Mouse (Mus musculus) limb, embryonic 14.5 days (tissue): ENCODE results near the gene 4930562C15Rik. TPM values are rescaled to one million over a fixed set of nuclear protein-coding genes. Genes with fewer than 3 reads are reported as not detected.

Experiments used
- ATAC-seq: fragments of 200-750 bp; cut with Nextera tagmentation; 2 replicates; pipeline ENCODE4 v1.8.0; 2017; ENCODE audit warnings: low read depth, moderate number of reproducible peaks, moderate TSS enrichment; ENCODE audit not compliant: low FRiP score
- DNase-seq: peaks from one replicate; pipeline ENCODE4 v3.0.0-alpha.2; 2015; ENCODE audit warnings: low spot score
- H3K27ac ChIP-seq: fragments of 300-500 bp; sonication (generic); replicated peaks from 2 replicates; pipeline ENCODE4 v1.5.1; 2014; ENCODE audit warnings: low read depth, mild to moderate bottlenecking, low read length, moderate library complexity, mixed read lengths
- H3K27me3 ChIP-seq: fragments of 300-500 bp; sonication (generic); 2 replicates; pipeline ENCODE4 v1.6.1; 2014; ENCODE audit warnings: low read length, mixed read lengths; ENCODE audit not compliant: control insufficient read depth, insufficient read depth
- H3K36me3 ChIP-seq: fragments of 300-500 bp; sonication (generic); 2 replicates; pipeline ENCODE4 v1.6.1; 2014; ENCODE audit warnings: mild to moderate bottlenecking, low read length, moderate library complexity, mixed read lengths; ENCODE audit not compliant: control insufficient read depth, insufficient read depth
- H3K4me1 ChIP-seq: fragments of 300-500 bp; sonication (generic); 2 replicates; pipeline ENCODE4 v1.6.1; 2014; ENCODE audit warnings: antibody characterized with exemption, low read length, mixed read lengths; ENCODE audit not compliant: control insufficient read depth, insufficient read depth
- H3K4me2 ChIP-seq: fragments of 300-500 bp; sonication (generic); replicated peaks from 2 replicates; pipeline ENCODE4 v1.6.1; 2014; ENCODE audit warnings: low read depth, mild to moderate bottlenecking, low read length, moderate library complexity; ENCODE audit not compliant: severe bottlenecking
- H3K4me3 ChIP-seq: fragments of 300-500 bp; sonication (generic); replicated peaks from 2 replicates; pipeline ENCODE4 v1.5.1; 2014; ENCODE audit warnings: low read length
- H3K9ac ChIP-seq: fragments of 300-500 bp; sonication (generic); 2 replicates; pipeline ENCODE4 v1.6.1; 2014; ENCODE audit warnings: mild to moderate bottlenecking, low read depth, low read length, moderate library complexity; ENCODE audit not compliant: severe bottlenecking
- H3K9me3 ChIP-seq: fragments of 300-500 bp; sonication (generic); 2 replicates; pipeline ENCODE4 v1.6.1; 2016; ENCODE audit warnings: low read length; ENCODE audit not compliant: control insufficient read depth
- POLR2A ChIP-seq: fragments of 200-500 bp; IDR thresholded peaks from 2 replicates; pipeline ENCODE4 v1.8.0; 2012; ENCODE audit warnings: inconsistent platforms, mild to moderate bottlenecking, moderate library complexity, borderline replicate concordance; ENCODE audit not compliant: insufficient read depth, insufficient read length; ENCODE audit errors: extremely low read depth
- WGBS: fragments of 180-500 bp; shearing (Covaris S2); extraction: QIAGEN DNeasy Blood & Tissue Kit; methylation state at CpG from one replicate; pipeline ENCODE4 v1.1.7; 2014; 5-methylcytosine and 5-hydroxymethylcytosine counted together
- polyA plus RNA-seq, 2 experiments: library from polyadenylated mRNA; depleted of rRNA in 1 of 2; stranded (reverse) in 1 of 2; unstranded in 1 of 2; fragments of >200 nt; fragmentation: Nextera tagmentation in 1 of 2; extraction: Ambion mirVana in 1 of 2; gene quantifications; 2 replicates each; pipeline versions ENCODE4 v1.2.1 to v1.2.3; 2012 to 2014

4930562C15Rik gene
- polyA plus RNA-seq, 2 experiments = 0.37 TPM; not detected in 1

GRCm38 (mm10) chr16:4879101-4879707 lies 44.0 kb downstream of the 4930562C15Rik start:
- H3K27ac ChIP-seq = peak overlapping the region; percentile 95
- peak overlapping the region; percentile 89 for H3K4me3 ChIP-seq
- ATAC-seq = peak; percentile 4; the same call in 1 of the 2 replicates
- no peaks in the 10 kb centered on the region for H3K9me3 ChIP-seq
- H3K4me1 ChIP-seq = peaks cover 9% of the 10 kb centered on the region
- under 1% methylated on average over 35 of the region's 54 CpGs for whole genome bisulfite sequencing
- H3K27me3 ChIP-seq = no peaks in the 10 kb centered on the region
- TF ChIP-seq POLR2A = no peak
- peak overlapping the region; percentile 89 for H3K9ac ChIP-seq
- peak overlapping the region; percentile 84 for H3K4me2 ChIP-seq
- peaks cover 20% of the 10 kb centered on the region for H3K36me3 ChIP-seq
- peak; percentile 15 for DNase-seq

GRCm38 (mm10) chr16:4879708-4880124 lies 44.5 kb downstream of the 4930562C15Rik start:
- H3K4me1 ChIP-seq = peaks cover 9% of the 10 kb centered on the region
- WGBS = under 1% methylated on average over 40 of the region's 40 CpGs
- H3K27me3 ChIP-seq = no peaks in the 10 kb centered on the region
- H3K4me2 ChIP-seq = peak overlapping the region; percentile 84
- peak; percentile 83 for DNase-seq
- H3K36me3 ChIP-seq = peaks cover 15% of the 10 kb centered on the region
- H3K27ac ChIP-seq = peak overlapping the region; percentile 95
- no peaks in the 10 kb centered on the region for H3K9me3 ChIP-seq
- peak; percentile 74 for ATAC-seq
- peak; percentile 62; the same call in 1 of the 2 replicates for TF ChIP-seq POLR2A
- H3K4me3 ChIP-seq = peak overlapping the region; percentile 89
- peak overlapping the region; percentile 89 for H3K9ac ChIP-seq

GRCm38 (mm10) chr16:4880136-4880825 lies 45.1 kb downstream of the 4930562C15Rik start, which contains the start of gene Ubald1:
TSS of gene Ubald1 (minus strand) at chr16:4880315.
- Histone ChIP-seq H3K36me3 (peaks cover 10% of the 10 kb centered on the region), H3K27ac (peak within 1 kb of the TSS; percentile 95), H3K4me1 (peaks cover 9% of the 10 kb centered on the region), H3K4me2 (peak within 1 kb of the TSS; percentile 84), H3K9ac (peak within 1 kb of the TSS; percentile 89), H3K27me3 (no peaks in the 10 kb centered on the region), H3K4me3 (peak within 1 kb of the TSS; percentile 89), H3K9me3 (no peaks in the 10 kb centered on the region)
- under 1% methylated on average over 43 of the region's 48 CpGs for WGBS
- DNase-seq = peak; percentile 99
- ATAC-seq = peak; percentile 92
- peak; percentile 91; the same call in 1 of the 2 replicates for TF ChIP-seq POLR2A

- DNase-seq (no peak), ATAC-seq (no peak)
- no peaks in the 10 kb centered on the region for H3K36me3 ChIP-seq
- TF ChIP-seq POLR2A = no peak
- peak overlapping the region; percentile 89 for H3K9ac ChIP-seq
- peaks cover 9% of the 10 kb centered on the region for H3K4me1 ChIP-seq
- no peaks in the 10 kb centered on the region for H3K27me3 ChIP-seq
- 75% methylated on average over 10 of the region's 10 CpGs for WGBS
- H3K9me3 ChIP-seq = no peaks in the 10 kb centered on the region
- H3K4me3 ChIP-seq = peak overlapping the region; percentile 89
- peak overlapping the region; percentile 73 for H3K4me2 ChIP-seq
- H3K27ac ChIP-seq = peak overlapping the region; percentile 95
Observed at GRCm38 (mm10) chr16:4881400-4882351, 46.5 kb downstream of the 4930562C15Rik start.
